Mouse (Mus musculus): ENCODE results near the gene Ndufaf8.

The Ndufaf8 gene

DNA sequence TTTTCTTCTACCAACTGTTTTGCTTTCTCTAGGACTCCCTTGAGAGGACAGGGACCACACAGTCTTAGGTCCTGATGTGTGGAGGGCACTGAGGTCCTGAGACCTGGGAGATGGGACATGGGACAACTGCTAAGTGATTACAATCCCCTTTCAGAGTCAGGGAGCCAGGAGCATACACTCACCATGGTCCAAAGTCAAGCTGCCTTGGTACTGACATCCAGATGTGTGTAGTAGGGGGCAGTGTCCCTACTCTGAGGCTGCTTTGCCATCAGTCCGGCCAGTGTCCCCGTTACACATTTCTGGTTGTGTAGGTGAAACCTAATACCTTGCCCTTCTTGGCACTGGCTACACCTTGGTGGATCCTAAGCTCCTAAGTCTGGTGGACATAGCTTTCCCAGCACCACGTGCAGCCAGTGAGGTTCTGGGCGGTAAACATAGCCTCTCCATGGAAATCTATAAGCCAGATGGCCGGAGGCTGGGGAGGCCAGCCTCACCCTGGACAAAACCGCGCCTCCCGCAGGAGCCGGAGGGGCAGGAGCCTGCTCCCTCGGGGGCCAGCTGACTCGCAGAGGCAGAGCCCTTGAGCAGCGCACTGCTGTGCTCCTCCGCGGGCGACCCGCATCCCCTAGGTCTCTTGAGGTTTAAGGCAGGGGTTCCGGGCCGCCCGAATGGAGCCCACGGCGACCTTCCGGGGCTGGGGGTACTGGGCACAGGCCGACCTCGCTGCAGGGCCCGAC lies 12.7 kb upstream of the Ndufaf8 start:
- peak; percentile 49 for DNase-seq (ENCODE audit: inconsistent ontology term)

DNA sequence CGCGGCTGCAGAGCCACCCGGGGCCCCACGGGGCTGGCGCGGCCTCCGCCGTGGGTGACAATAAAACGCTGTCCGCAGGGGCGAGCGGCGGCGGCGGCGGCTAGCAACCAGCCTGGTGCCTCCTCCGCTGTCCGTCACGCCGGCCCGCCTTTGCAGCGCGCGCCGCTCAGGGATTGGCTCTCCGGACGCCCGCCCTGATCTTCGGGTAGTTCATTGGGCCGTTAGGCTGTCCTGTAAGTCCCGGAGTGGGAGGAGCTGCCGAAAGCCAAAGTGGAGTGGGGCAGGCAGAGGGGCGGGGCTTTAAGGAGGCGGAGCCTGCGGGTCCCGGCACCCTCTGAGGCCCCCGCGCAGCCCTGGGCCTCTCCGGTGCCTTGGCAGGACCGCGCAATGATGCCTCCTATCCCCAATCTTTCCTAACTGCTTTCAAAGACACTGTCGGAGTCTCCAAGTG lies 12.0 kb upstream of the Ndufaf8 start, which contains the start of gene Cep131:
Cep131 (minus strand) TSS at position 126 of the 451 bp plus-strand sequence.
- DNase-seq (ENCODE audit: inconsistent ontology term), result peak; percentile 98

GRCm38 (mm10) chr11:120090661-120091060 lies 8.1 kb upstream of the Ndufaf8 start:
- no peak for DNase-seq (ENCODE audit: inconsistent ontology term)

GRCm38 (mm10) chr11:120092817-120093591 lies 5.7 kb upstream of the Ndufaf8 start:
- no peak for DNase-seq (ENCODE audit: inconsistent ontology term)

GRCm38 (mm10) chr11:120101036-120101435 lies 2.3 kb downstream of the Ndufaf8 start:
- peak; percentile 55 for DNase-seq (ENCODE audit: inconsistent ontology term)

GRCm38 (mm10) chr11:120103431-120103997 lies 4.8 kb downstream of the Ndufaf8 start:
- no peak for DNase-seq (ENCODE audit: inconsistent ontology term)

GRCm38 (mm10) chr11:120107026-120107425 lies 8.3 kb downstream of the Ndufaf8 start:
- no peak for DNase-seq (ENCODE audit: inconsistent ontology term)

DNA sequence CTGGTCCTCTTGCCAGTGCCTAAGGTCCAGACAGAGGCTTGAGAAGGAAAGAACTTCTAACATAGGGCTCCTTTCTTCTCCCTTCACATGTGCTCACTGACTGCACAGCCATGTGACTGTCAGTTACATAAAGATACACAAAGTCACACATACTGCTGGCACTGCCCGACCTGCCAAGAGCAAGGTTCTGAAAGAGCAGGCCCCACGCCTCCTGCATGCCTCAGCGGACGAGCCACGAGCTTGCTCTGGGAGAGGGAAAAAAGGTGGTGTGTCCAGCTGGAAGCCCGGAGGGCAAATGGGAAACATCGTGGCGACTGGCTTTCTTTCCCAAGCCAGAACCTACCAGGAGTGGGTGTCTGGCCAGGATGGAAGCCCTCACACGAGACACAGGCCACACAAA lies 9.1 kb downstream of the Ndufaf8 start:
- no peak for DNase-seq (ENCODE audit: inconsistent ontology term)

DNA sequence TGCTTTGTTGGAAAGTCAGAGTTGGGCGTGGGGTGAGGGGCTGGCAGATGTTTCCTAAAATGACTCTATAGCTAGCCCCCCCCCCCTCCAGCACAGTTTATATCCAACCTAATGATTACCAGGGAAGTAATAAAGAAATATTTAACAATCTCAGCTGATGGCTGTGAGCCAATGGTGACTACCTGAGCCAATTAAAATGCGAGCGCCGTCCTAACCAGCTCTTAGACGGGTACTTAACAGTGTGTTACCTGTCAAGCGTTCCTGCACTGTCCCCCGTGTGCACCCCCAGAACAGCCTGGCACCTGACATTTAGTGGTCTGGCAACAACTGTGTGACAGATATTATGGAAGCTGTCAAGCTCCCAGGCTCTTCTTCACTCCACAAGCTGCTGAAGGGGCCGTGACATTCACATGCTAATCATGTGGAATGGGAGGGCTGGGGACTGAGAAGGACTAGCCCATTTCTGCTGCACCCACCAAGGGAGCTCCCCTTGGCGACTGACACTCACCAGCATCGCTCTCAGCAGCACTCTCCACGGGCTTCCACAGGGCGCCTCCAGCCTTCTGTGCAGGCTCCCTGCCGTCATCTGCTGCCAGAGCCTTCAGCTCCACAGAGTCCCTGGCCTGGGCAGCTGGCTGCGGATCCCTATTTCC lies 11.0 kb downstream of the Ndufaf8 start:
- no peak for DNase-seq (ENCODE audit: inconsistent ontology term)

DNA sequence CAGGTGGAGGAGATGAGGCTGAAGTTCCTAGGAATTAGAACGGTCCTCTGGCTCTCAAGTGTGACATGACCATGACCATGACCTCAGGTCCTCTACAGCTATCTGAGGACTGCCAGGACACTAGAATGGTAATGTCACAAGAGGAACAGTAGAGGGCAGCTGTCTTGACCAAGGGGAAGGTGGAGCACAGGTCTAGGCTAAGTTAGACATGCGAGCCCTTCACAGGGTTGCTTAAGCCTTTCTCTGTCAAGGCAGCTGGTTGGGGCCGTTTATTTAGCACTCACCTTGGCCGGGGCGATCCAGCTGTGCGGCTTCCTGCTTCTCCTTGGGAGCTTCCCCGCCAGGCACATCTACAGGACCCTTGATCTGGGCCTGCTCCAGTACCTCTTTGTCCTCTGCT lies 11.8 kb downstream of the Ndufaf8 start:
- DNase-seq (ENCODE audit: inconsistent ontology term), result no peak

DNA sequence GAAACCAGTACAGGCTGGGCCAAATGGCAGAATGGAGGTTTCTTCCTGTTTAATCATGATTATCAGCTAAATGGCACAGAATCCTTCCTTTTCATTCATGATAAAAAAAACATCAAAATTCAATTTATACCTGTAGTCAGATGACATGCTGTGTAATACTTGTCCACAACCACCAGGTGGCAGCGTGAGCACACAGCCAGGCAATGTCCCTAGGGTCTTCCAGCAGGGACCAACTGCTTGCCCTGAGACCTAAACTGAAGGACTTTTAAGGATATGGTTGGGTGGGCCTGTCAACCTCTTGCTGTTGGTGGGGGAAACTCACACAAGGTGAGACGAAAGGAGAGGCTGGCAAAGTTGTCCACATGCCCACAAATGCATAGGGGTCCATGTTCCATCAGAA lies 12.3 kb downstream of the Ndufaf8 start:
- peak; percentile 26 for DNase-seq (ENCODE audit: inconsistent ontology term)

- DNase-seq (ENCODE audit: inconsistent ontology term), result peak; percentile 79
Observed at GRCm38 (mm10) chr11:120112136-120112535, 13.4 kb downstream of the Ndufaf8 start.

GRCm38 (mm10) chr11:120114488-120115215 lies 15.9 kb downstream of the Ndufaf8 start:
- no peak for DNase-seq (ENCODE audit: inconsistent ontology term)

DNA sequence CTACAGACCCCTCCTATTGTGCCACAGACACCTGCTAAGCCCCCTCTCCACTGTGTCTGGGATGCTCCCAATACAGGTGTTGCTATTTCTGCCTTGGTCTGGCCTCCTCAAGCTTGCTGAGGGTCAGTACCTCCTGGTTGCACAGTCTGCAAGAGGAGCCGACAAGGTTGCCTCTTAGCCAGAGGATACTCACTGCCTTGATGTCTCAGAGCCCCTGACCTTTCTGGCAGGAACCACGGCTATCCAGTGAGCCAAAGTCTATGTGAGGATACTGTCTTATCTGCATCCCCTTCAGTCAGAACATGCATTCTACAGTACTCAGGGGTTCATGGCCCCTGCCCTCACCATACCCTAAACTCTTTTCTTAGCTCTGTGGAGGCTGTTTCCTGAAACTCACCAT lies 18.9 kb downstream of the Ndufaf8 start:
- DNase-seq (ENCODE audit: inconsistent ontology term), result no peak

DNA sequence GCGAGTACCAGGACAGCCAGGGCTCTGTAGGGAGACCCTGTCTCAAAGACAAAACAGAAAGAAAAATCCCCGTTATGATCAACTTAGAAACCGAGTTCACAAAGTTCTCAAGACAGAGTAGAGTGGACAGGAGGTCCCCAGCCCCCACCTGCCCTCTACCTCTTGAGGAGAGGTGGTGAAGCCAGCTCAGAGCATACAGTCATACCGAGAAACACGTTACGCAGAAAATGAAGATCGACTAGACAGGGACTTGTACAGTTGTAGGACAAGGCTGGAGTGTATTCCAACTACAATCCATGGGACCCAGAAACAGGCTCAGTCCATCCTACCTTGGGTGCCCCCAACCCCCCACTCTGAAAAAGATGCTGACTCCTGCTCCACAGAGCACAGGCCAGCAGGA lies 20.4 kb downstream of the Ndufaf8 start:
- no peak for DNase-seq (ENCODE audit: inconsistent ontology term)

- no peak for DNase-seq (ENCODE audit: inconsistent ontology term)
Observed at GRCm38 (mm10) chr11:120119936-120120541, 21.3 kb downstream of the Ndufaf8 start.

DNA sequence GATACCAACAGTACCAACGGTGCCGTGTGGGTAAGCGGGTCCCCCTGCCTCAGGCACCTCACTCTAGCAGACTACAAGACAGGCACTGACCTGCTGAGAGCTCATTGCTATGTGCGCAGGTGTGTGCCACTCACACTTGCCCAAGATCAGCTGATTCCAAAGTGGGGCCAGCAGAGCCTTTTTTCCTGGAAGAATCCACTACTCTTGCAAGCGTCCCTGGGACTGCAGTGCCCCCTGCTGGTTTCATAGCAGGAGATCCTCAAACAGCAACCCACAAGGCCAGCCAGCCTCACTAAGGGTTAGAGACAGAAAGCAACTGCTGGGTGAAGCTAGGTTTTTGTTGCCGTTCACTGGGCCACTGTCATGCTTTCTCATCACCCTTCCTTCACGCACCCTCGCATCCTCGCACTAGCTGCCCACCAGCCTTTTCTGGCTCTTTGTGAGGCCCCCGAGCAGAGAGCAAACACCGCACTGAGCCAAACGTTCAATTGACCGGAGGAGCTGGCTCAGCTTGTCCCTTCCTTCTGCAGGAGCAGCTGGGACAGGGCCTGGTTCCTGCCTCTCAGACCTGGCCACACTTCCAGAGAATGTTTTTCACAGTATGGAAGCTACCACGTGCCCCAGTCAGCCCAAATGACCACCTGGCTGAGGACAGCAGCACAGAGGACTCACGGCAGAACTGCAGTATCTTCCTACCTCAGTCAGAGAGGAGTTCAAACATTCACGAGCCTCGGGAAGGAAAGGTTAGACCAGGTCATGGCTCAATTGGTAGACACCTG lies 22.1 kb downstream of the Ndufaf8 start:
- peak; percentile 53 for DNase-seq (ENCODE audit: inconsistent ontology term)

GRCm38 (mm10) chr11:120122126-120122525 lies 23.4 kb downstream of the Ndufaf8 start:
- DNase-seq (ENCODE audit: inconsistent ontology term), result peak; percentile 84

DNA sequence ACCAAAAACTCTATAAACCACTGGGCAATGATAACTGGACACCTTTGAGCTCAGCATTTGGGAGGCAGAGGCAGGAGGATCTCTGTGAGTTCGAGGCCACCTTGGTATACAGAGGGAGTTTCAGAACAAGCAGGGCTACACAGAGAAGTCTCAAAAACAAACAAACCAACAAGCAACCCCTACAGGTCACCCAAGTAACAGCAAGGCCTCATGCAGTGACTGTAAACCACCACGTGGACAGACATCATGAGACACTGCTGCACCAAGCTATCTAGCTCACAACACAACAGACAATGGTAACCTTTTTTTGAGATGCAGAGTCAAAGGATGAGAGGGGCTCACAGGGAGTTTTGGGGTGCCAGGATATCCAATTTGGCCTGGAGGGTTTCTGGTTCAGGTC lies 28.1 kb downstream of the Ndufaf8 start:
- DNase-seq (ENCODE audit: inconsistent ontology term), result no peak

DNA sequence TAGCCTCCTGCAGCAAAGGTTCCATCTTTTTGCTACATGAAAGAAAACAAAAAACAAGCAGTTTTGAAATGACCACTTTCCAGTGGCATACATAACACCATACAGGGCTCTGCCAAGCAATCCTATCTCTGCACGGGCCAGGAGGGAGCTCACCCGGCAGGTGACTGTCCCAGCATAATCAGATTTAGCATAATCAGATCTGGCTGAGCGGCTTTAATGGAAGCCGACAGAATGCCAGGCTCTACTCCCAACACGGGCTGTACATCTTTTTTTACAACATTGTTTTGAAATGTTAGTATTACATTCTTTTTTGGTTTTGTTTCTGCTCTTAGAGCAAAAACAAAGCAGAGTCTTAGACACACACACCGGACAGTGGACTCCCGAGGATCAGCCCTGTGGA lies 30.6 kb downstream of the Ndufaf8 start:
- no peak for DNase-seq (ENCODE audit: inconsistent ontology term)

Measured in Muller cell, postnatal 12 days (primary cell).